Mouse (Mus musculus) embryonic facial prominence, embryonic 10.5 days (tissue): ENCODE data around the gene Adamts2. TPM values are rescaled to one million over a fixed set of nuclear protein-coding genes. Genes with fewer than 3 reads are reported as not detected.

Experiments
- DNase-seq: peaks from one replicate; pipeline ENCODE4 v3.0.0-alpha.2; 2017; ENCODE audit warnings: low spot score
- H3K27ac ChIP-seq: fragments of 300-500 bp; sonication (generic); replicated peaks from 2 replicates; pipeline ENCODE4 v1.5.1; 2016; ENCODE audit warnings: mild to moderate bottlenecking
- H3K27me3 ChIP-seq: fragments of 300-500 bp; sonication (generic); replicated peaks from 2 replicates; pipeline ENCODE4 v1.6.1; 2016; ENCODE audit warnings: low read depth, mild to moderate bottlenecking; ENCODE audit not compliant: poor library complexity, severe bottlenecking
- H3K36me3 ChIP-seq: fragments of 300-500 bp; sonication (generic); replicated peaks from 2 replicates; pipeline ENCODE4 v1.6.1; 2016; ENCODE audit warnings: mild to moderate bottlenecking, moderate library complexity
- H3K4me1 ChIP-seq: fragments of 300-500 bp; sonication (generic); 2 replicates; pipeline ENCODE4 v1.6.1; 2016
- H3K4me3 ChIP-seq: fragments of 300-500 bp; sonication (generic); 2 replicates; pipeline ENCODE4 v1.5.1; 2016; ENCODE audit warnings: mild to moderate bottlenecking, moderate library complexity
- H3K9me3 ChIP-seq: fragments of 300-500 bp; sonication (generic); 2 replicates; pipeline ENCODE4 v1.6.1; 2016; ENCODE audit warnings: mild to moderate bottlenecking
- WGBS: fragments of 180-500 bp; shearing (Covaris S2); methylation state at CpG from one replicate; pipeline ENCODE4 v1.1.7; 2016; 5-methylcytosine and 5-hydroxymethylcytosine counted together
- polyA plus RNA-seq: library from polyadenylated mRNA; unstranded; fragments of >200 nt; fragmentation: Nextera tagmentation; extraction: Ambion mirVana; gene quantifications from 2 replicates; pipeline ENCODE4 v1.2.1, GENCODE M21; 2016

Adamts2 gene
- polyA plus RNA-seq, 1 experiment from 2014 or later: 1.4 TPM

DNA sequence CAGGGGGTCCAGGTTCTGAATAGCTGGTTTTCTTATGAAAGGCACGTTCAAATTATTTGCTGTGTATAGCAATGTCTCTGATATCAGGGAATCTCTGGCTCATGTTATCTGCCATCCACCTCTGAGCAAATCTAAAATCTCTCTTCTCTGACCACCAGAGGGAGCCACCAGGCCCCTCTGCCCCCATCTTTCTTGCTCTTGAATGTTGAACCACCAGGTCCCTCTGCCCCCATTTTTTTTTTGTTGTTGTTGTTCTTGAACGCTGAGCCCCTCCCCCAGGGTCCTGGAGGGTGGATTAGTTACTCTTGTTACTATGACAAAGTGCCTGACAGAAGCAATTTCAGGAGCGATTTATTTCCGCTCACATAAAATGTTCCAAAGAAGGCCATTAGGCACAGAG is 155.9 kb downstream of the Adamts2 start:
- DNase-seq: no peak
- Histone ChIP-seq H3K36me3 (no peaks in the 10 kb centered on the region), H3K27me3 (no peaks in the 10 kb centered on the region), H3K9me3 (no peaks in the 10 kb centered on the region), H3K27ac (no peak overlapping the region), H3K4me3 (no peak overlapping the region), H3K4me1 (no peaks in the 10 kb centered on the region)
- 52% methylated on average over 4 of the region's 4 CpGs for WGBS

DNA sequence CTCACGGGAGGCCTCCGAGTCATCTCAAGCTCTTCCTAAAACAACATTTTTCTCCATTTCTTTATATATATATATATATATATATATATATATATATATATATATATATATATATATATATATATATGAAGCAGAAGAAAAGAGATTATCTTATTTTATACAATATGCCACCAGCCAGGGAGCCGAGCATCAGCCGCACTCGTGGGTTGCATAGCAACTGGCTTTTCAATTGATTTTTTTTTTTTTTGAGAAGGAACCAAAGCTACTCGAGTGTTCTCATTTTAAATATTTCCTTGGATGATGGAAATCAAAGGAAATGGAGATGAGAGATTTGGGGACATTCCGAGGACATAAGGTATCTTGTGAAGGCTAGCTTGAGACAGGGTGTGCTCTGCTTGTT is 164.6 kb downstream of the Adamts2 start:
- Histone ChIP-seq H3K4me1 (peaks cover 11% of the 10 kb centered on the region), H3K27ac (no peak overlapping the region), H3K36me3 (no peaks in the 10 kb centered on the region), H3K27me3 (no peaks in the 10 kb centered on the region), H3K9me3 (no peaks in the 10 kb centered on the region), H3K4me3 (no peak overlapping the region)
- 86% methylated on average over 7 of the region's 7 CpGs for WGBS
- no peak for DNase-seq

DNA sequence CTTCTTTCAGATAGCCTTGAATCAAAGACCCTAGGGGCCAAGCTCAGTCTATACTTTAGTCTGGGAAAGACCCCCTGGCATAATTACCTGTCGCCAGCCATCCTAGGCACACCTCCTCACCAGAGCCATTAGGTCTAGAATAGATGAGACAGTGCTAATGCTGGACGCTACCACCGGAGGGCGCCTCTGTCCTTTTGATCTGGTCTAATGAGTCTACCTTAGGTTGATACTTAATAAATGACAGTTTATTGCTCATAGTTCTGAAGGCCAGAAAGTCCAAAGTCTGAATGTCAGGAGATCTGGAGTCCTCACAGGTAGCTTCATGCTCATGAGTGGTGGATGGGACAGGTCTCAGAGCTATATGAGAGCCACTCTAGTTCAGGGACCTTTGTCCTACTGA is 165.2 kb downstream of the Adamts2 start:
- Histone ChIP-seq H3K4me3 (no peak overlapping the region), H3K27ac (no peak overlapping the region), H3K9me3 (no peaks in the 10 kb centered on the region), H3K27me3 (no peaks in the 10 kb centered on the region), H3K36me3 (no peaks in the 10 kb centered on the region), H3K4me1 (peaks cover 11% of the 10 kb centered on the region)
- peak; percentile 40 for DNase-seq
- WGBS: 19% methylated on average over 4 of the region's 4 CpGs

DNA sequence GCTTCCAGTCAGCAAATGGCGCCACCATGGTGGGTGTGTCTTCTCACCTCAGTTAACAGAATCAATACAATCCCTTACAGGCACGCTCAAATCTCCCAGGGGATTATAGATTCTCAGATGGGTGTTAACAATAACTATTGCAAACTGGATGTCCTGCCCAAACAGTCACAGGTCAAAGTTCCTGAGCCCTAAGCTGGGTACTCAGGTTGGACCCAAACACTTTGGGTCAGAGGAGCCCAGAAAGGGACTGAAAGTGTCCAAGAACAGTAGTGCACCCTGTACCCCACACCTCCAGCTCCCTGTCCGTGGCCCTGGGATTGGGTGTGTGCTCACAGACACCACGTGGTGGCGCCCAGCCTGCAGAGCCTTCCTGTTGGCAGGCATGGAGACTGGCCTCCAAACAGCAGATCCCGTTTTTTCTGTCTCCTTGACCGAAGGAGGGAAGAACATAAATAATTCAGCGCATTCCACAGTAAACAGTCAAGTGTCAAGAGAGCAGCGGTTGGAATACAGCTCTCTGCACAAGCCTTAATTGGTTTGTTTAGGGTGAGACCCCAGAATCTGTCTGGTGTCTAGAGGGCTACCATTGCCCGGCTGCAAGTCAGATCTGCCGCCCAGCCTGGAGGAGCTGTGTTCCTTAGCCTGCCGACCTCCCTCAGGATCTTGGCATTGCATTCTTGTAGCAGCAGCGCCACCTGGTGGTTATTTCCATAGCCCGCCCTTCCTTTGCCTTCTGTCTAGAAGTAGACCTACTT is 167.3 kb downstream of the Adamts2 start:
- H3K4me3 ChIP-seq: peak overlapping the region; percentile 45
- 15% methylated on average over 14 of the region's 14 CpGs for WGBS

DNA sequence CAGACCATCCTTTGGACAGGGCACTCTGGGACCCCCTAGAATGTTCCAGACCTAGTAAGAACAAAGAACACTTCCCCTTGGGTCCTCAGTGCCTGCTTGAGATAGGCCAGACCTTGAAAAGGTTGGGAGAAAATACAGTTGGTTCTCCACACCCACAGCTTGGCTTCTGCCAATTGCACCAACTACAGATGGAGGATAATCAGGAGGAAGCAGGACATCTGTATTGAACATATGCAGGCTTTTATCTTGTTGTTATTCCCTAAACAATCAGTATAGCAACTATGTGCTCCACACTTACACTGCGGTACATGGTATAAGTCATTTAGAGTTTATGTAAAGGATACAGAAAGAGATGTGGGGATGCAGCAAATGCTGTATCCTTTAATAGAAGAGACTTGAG is 169.1 kb downstream of the Adamts2 start:
- 95% methylated on average over 1 of the region's 1 CpGs for WGBS
- Histone ChIP-seq H3K36me3 (no peaks in the 10 kb centered on the region), H3K27ac (no peak overlapping the region)

More for the DNA sequence above, 167.3 kb downstream of the Adamts2 start:
- Histone ChIP-seq H3K27me3 (no peaks in the 10 kb centered on the region), H3K4me1 (peaks cover 11% of the 10 kb centered on the region), H3K9me3 (no peaks in the 10 kb centered on the region), H3K27ac (no peak overlapping the region; the same call in 1 of the 2 replicates), H3K36me3 (no peaks in the 10 kb centered on the region)
- DNase-seq: peak; percentile 91

DNA sequence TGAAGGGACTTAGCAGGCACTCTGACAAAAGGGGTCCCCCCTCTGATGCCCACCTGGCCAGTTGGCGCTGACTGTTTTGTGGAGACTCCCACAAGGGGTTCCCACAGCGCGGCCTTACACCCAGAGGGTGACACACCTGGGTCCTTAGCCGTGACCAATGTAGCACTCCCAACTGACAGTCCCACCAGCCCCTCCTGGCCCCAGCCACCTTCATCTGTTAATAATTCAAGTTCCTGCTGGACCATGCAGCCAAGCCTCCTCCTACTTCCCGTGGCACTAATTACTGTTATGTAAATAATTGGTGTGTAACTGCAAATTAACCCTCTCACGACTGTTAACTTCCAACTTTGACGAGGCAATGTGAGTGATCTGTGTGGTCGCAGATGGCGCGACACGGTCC is 195.8 kb downstream of the Adamts2 start:
- no peaks in the 10 kb centered on the region for H3K36me3 ChIP-seq
- H3K4me3 ChIP-seq: no peak overlapping the region
- no peaks in the 10 kb centered on the region for H3K27me3 ChIP-seq
- peaks cover 10% of the 10 kb centered on the region for H3K4me1 ChIP-seq
- H3K9me3 ChIP-seq: no peaks in the 10 kb centered on the region
- no peak overlapping the region for H3K27ac ChIP-seq
- DNase-seq: no peak
- WGBS: 75% methylated on average over 11 of the region's 11 CpGs

More for the DNA sequence above, 169.1 kb downstream of the Adamts2 start:
- Histone ChIP-seq H3K4me1 (peaks cover 6% of the 10 kb centered on the region; the same call in 1 of the 2 replicates), H3K9me3 (no peaks in the 10 kb centered on the region), H3K4me3 (no peak overlapping the region), H3K27me3 (no peaks in the 10 kb centered on the region)
- DNase-seq: no peak

DNA sequence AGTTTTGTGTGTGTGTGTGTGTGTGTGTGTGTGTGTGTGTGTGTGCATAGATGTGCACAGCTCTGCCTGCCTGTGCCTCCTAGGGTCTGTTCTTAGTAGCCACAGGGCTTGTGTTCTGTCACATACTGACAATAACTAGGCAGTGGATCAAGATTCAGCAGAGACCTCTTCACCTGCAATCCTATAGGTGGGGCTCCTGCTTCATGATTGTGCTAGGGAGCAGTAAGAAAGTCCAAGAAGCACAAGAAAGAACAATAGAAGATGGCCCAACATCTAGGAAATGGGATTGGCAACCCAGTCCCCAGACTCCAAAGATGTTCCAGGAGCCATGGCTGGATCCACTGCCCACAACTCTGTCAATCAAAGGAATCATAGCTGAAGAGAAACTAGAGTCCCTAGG is 197.0 kb downstream of the Adamts2 start:
- Histone ChIP-seq H3K36me3 (no peaks in the 10 kb centered on the region), H3K4me3 (no peak overlapping the region), H3K27me3 (no peaks in the 10 kb centered on the region), H3K4me1 (peaks cover 10% of the 10 kb centered on the region), H3K9me3 (no peaks in the 10 kb centered on the region), H3K27ac (no peak overlapping the region)
- no peak for DNase-seq

DNA sequence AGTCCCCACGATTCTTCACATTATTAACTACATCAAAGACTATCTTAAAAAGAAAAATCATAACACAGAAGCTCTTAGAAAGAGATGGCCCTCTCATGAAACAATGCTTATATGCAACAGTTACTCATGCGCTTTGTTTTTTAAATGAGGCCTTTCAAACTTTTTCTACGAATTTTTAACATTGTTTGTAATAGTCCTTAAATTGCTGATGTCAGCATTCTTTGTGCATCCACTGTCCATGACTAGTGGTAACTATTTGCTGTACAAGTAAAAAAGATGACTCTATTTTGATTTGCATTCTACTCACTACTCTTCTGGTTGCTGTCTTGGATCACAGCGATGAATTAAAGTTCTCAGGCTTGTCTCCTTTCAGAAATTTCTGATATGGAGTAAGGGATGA is 212.3 kb downstream of the Adamts2 start:
- no peak for DNase-seq
- no peak overlapping the region for H3K27ac ChIP-seq
- peaks cover 59% of the 10 kb centered on the region for H3K9me3 ChIP-seq
- no peaks in the 10 kb centered on the region for H3K27me3 ChIP-seq
- WGBS: 96% methylated on average over 4 of the region's 4 CpGs
- H3K4me3 ChIP-seq: no peak overlapping the region
- peaks cover 100% of the 10 kb centered on the region for H3K36me3 ChIP-seq
- no peaks in the 10 kb centered on the region for H3K4me1 ChIP-seq

DNA sequence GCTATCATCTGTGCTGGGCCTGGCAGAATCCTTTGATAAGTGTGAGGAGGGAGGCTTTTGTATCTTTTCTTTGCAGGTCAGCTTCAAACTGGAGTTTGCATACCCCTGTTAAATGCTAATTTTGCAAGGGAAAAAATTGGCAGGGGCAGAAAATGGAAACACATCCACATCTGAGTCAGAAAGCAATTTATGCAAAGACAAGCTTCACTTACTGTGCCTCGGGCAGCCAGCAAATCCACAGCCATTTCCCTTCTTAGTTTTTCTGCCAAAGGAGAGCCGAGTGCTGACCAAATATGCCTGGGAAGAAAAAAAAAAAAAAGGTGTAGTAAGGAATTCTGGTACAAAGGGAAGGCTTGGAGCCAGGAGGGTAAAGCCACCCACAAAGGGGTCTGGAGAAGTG is 224.3 kb downstream of the Adamts2 start:
- Histone ChIP-seq H3K36me3 (peaks cover 49% of the 10 kb centered on the region), H3K4me1 (peaks cover 10% of the 10 kb centered on the region), H3K9me3 (no peaks in the 10 kb centered on the region), H3K27me3 (no peaks in the 10 kb centered on the region), H3K27ac (no peak overlapping the region), H3K4me3 (peak overlapping the region; percentile 86)
- WGBS: 76% methylated on average over 2 of the region's 2 CpGs
- DNase-seq: no peak

DNA sequence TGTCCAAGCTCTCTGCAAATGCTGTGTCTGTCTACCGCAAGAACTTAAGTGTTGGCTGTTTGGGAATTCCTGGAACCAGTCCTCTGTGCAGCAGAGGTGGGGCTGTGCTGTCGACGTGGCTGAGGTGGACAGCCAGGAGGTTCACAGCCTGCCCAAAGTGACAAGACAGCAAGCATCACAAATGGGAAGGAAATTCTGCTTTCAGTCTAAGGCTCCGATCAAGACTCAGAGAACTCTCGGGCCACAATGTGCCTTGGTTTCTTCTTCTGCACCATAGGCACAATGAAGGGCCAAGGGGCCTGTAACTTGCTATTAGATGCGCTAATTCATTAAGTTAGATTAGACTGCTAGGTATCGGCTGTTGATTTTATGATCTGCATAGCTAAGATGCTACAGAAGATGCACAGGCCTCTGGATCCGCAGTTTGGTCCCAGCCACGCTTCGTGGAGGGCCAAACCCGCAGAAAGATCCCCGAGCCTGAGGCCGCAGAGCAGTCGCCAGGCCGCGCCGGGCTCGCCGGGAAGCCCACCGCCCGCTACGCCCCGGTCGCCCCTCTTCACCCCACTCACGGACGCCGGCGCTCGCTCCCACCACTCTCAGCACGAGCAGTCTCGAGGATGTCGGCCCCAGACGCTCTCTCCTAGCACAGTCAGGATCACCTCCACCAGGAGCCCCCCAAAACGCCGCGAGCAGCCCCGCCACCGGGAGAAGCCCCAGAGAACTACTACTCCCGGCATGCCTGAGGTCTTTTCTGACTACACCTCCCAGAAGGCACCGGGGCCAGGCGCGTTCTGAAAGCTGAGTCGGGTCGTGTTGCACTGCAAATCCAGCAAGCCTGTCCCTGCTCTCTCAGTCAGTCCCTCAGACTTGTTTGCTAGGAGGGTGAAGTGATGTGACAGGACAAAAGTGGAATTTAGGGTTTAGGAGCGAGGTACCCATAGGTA is 225.4 kb downstream of the Adamts2 start, which contains the start of gene Zfp354c:
TSS of gene Zfp354c (minus strand) at position 715 of the 944 bp plus-strand sequence.
- Histone ChIP-seq H3K4me1 (peaks cover 10% of the 10 kb centered on the region), H3K4me3 (peak within 1 kb of the TSS; percentile 86), H3K27me3 (no peaks in the 10 kb centered on the region), H3K9me3 (peaks cover 2% of the 10 kb centered on the region), H3K36me3 (peaks cover 42% of the 10 kb centered on the region), H3K27ac (peak within 1 kb of the TSS; percentile 94)
- WGBS: under 1% methylated on average over 45 of the region's 45 CpGs
- peak; percentile 92 for DNase-seq

DNA sequence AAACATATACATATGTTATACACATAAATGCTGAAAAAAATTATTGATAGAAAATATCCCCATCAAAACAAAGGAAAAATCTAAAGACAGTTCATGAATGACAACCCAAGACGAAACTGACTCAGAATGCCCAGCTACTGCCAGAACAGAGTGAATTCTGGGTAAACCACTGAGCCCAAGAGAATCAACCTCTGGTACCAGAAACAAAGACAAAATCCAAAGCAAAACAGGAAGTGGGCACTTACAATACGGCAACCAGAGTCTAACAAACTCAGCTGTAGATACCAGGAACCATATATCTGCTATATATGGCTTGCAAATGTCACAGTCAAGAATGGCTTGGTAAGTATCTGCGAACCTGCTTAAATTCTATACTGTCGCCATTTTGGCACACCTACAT is 233.8 kb downstream of the Adamts2 start:
- H3K9me3 ChIP-seq: peaks cover 15% of the 10 kb centered on the region
- H3K4me1 ChIP-seq: 0 out of 2 replicates have a peak, but pooled peaks cover 3% of the 10 kb centered on the region
- peaks cover 22% of the 10 kb centered on the region for H3K36me3 ChIP-seq
- H3K27me3 ChIP-seq: no peaks in the 10 kb centered on the region
- no peak for DNase-seq
- H3K4me3 ChIP-seq: no peak overlapping the region
- WGBS: 89% methylated on average over 4 of the region's 4 CpGs
- H3K27ac ChIP-seq: no peak overlapping the region

DNA sequence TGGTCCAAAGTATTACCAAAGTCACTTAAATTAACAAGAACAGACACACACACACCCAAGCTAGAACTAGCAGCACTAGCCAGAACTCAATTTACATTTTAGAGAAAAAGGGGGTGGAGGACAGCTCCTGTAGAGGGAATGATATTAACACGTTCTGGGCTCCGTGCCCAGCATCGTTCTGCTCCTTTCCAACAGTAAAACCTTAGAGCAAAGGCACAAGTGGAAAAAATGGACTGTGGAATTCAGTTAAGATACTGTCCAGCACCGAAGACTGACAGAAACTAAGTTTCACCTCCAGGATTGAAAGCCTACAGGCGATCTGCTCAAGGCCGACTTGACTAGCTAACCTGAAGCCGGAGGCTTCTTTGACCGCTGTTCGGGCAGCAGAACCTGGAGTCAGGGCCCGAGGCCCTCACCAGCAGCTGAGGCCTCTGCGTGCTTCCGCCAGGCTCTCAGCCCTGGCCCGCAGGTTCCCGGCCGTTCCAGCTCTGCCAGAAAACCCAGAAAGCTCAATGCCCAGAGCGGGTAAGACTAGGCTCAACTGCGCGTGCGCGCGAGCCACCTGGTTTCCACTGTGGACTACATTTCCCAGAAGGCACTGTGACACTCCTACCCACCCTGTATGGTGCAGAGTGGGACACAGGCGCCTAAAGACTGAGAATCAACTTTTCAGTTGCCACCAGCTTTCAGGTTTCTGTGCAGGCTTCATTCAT is 239.3 kb downstream of the Adamts2 start, which contains the start of gene Zfp879:
TSS of gene Zfp879 (minus strand) at position 530 of the 713 bp plus-strand sequence.
- peak within 1 kb of the TSS; percentile 53 for H3K4me3 ChIP-seq
- peak; percentile 94 for DNase-seq
- H3K4me1 ChIP-seq: peaks cover 11% of the 10 kb centered on the region
- H3K36me3 ChIP-seq: no peaks in the 10 kb centered on the region
- H3K27ac ChIP-seq: peak within 1 kb of the TSS; percentile 81
- 24% methylated on average over 22 of the region's 22 CpGs for WGBS
- H3K9me3 ChIP-seq: no peaks in the 10 kb centered on the region
- 0 out of 2 replicates have a peak, but pooled peaks cover 3% of the 10 kb centered on the region for H3K27me3 ChIP-seq
